Mouse (Mus musculus): ENCODE measurements around the gene Pex6. TPM values are rescaled to one million over a fixed set of nuclear protein-coding genes. Genes with fewer than 3 reads are reported as not detected.

Pex6 gene
- polyA plus RNA-seq (2012; rRNA removed): 117 and 140 TPM in 2 replicates

GRCm38 (mm10) chr17:46710959-46711597, at the start of gene Pex6:
Gene Pex6 (plus strand): TSS chr17:46711463.

DNA sequence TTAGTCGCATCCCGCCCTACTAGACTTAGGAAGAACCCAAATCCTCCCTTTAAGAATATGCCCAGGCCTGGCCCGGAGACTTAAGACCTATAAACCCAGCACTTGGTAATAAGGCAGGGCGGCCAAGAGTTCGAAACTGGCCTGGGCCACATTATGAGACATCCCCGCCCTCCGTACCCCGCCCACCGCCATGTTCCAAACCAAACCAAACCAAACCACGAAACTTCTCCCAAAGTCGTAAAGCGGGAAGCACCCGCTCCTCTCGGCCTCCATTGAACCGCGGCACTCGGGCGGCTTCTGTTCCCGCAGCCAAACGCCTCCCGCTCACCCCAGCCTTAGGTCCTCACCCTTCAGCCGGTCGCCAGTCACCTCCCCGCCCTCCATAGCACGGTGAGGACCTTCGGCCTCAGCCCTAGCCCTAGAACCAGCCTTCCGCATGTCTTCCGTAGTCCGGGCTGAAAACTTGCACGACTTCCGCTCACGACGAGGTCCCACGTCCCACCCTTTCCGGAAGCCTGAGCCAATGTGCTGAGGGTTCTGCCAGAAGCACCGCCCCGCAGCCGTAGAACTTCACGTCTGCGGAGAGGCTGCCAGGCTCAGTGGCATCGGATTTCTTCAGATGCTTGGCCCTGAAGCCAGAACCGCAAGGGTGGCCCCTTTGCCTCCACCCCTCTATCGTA, 37.3 kb upstream of the Pex6 start, which contains the start of gene Rrp36:
TSS of gene Rrp36 (minus strand) at position 503 of the 680 bp plus-strand sequence.

GRCm38 (mm10) chr17:46678416-46678815, 32.8 kb upstream of the Pex6 start, which contains the start of gene Mea1:
Gene Mea1 (plus strand): TSS chr17:46678793.

DNA sequence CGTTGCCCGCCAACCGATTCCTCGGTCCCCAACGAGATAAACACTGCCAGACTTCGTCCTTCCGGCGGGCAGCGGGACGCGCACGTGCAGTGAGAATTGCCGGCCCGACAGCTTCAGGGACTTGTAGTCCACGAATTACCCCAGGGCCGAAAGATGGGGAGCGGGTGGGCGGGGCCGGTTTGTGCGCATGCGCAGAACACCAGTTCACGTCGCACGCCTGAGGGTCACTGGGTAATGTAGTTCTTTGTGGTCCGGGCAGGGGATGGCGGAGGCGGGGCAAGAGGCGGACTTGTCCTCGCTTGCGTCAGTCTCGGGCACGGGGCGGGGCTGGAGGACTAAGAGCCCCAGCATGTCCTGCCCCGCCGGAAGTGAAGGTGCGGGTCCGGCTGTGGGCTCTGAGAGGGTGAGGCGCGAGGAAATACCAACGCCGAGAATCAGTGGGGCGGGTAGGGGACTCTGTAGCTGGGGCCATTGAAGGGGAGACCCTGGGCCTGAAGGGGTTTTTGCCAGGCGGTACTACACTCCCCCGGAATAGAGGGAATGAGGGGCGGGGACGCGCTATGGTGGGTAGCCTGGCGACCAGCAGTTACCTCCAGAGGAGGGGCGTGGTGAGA, 30.4 kb upstream of the Pex6 start, which contains the start of gene Klhdc3:
TSS of gene Klhdc3 (minus strand) at position 155 of the 614 bp plus-strand sequence.

GRCm38 (mm10) chr17:46704887-46705835, 6.1 kb upstream of the Pex6 start, which contains the start of gene Ppp2r5d:
Gene Ppp2r5d (minus strand): TSS chr17:46705111.

GRCm38 (mm10) chr17:46728904-46729318, 17.6 kb downstream of the Pex6 start, which contains the start of gene Gnmt:
Gene Gnmt (minus strand): TSS chr17:46729168.

DNA sequence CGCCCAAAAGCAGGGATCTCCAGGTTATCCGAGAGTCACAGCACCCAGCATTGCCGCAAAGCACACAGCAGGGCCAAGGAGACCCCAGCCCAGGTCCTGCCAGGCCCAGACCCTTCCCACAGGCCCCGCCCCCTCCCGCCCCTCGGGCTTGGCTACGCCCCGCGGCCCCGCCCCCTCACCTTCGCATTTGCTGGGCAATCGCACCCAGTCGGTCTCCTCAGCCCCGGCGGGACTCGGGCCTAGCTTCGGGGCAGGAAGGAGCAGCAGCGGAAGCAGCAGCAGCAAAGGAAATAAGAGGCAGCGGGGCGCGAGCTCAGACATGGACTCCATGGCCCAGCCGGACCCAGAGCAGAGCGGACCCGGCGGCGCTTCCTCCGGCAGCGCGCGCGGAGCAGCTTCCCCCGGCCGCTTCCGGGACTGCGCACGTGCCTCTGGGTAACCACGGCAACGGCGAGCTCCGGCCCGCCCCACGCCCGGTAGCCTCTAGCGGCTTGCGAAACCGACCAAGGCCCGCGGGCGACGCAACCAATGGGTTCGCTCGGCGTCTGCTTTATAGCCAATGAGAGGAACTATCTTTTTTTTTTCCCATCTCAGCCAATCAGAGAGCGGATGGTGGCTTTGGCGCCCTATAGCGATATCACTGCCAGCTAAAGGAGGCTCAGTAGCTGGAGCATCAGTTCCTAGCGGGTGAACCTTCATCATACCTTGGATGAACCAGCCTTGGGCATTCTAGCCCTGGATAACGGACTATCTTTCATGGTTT, 40.7 kb downstream of the Pex6 start, which contains the start of gene Cnpy3:
TSS of gene Cnpy3 (minus strand) at position 421 of the 763 bp plus-strand sequence.

GRCm38 (mm10) chr17:46763544-46763943, 52.3 kb downstream of the Pex6 start, which contains the start of gene Ptcra:
Gene Ptcra (minus strand): TSS chr17:46763712.

DNA sequence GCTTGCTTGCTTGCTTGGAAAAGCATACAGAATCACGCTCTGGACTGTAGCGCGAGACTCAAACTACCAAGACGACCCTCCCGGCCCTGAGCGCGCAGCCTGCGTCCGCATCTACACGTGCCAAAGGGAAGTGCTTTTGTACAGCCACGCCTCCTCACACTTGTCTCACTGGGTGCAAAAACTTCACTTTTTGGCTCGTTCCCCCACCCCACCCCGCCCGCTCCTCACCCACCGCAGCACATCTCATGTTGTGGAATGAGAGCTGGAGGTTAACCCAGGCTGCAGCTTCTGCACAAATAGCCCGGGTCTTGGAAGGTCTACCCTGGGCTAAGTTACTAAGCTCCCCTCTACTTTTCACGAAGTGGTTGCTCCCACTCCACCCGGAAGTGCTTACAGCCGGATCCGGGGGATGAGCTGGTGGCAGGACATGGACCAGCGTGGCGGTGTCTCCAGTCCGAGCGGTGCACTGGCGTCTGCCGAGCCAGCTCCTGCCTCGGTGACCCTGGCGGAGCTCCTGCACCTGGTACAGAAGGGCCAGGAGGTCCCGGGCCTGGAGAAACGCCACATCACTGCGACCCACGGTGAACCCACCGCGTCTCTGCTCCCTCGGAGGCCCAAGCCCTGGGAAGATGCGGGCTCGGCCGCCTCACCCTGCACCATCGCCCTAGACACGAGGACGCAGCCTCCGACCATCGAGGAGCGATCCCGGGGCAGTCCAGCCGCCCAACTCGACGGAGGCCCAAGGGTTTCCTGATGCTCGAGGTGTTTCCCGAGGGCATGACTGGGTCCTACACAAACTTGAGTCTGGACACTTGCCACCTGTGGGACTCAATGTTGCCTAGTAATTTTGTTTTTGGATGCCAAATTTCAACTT, 61.4 kb downstream of the Pex6 start, which contains the start of gene 2310039H08Rik:
TSS of gene 2310039H08Rik (plus strand) at position 232 of the 874 bp plus-strand sequence.

Other genes starting within 250 kb of the Pex6 start
- 0.33 and 0.38 TPM in 2 replicates for gene Ttbk1, start 223.8 kb upstream of the Pex6 start, polyA plus RNA-seq (2012; rRNA removed)
- gene Dnph1, start 214.8 kb upstream of the Pex6 start, polyA plus RNA-seq (2012; rRNA removed): 14.5 and 20.1 TPM in 2 replicates
- gene Cul9, start 165.1 kb upstream of the Pex6 start, polyA plus RNA-seq (2012; rRNA removed): 50.0 and 51.9 TPM in 2 replicates
- 385 and 401 TPM in 2 replicates for gene Srf, start 155.3 kb upstream of the Pex6 start, polyA plus RNA-seq (2012; rRNA removed)
- gene Ptk7, start 82.0 kb upstream of the Pex6 start, polyA plus RNA-seq (2012; rRNA removed): 76.6 and 82.6 TPM in 2 replicates
- 31.2 and 40.1 TPM in 2 replicates for gene Klc4, start 65.4 kb upstream of the Pex6 start, polyA plus RNA-seq (2012; rRNA removed)
- gene Mrpl2, start 65.2 kb upstream of the Pex6 start, polyA plus RNA-seq (2012; rRNA removed): 113 and 159 TPM in 2 replicates
- 110 and 114 TPM in 2 replicates for gene Cul7, start 61.1 kb upstream of the Pex6 start, polyA plus RNA-seq (2012; rRNA removed)
- 41.9 and 48.7 TPM in 2 replicates for gene Rrp36, start 37.1 kb upstream of the Pex6 start, polyA plus RNA-seq (2012; rRNA removed)
- gene Mea1, start 32.7 kb upstream of the Pex6 start, polyA plus RNA-seq (2012; rRNA removed): 53.1 and 64.5 TPM in 2 replicates
- 121 and 137 TPM in 2 replicates for gene Klhdc3, start 30.5 kb upstream of the Pex6 start, polyA plus RNA-seq (2012; rRNA removed)
- gene Ppp2r5d, start 6.4 kb upstream of the Pex6 start, polyA plus RNA-seq (2012; rRNA removed): 58.2 and 71.4 TPM in 2 replicates
- gene Gnmt, start 17.7 kb downstream of the Pex6 start, polyA plus RNA-seq (2012; rRNA removed): 3.6 and 8.5 TPM in 2 replicates
- 54.0 and 61.7 TPM in 2 replicates for gene Cnpy3, start 40.8 kb downstream of the Pex6 start, polyA plus RNA-seq (2012; rRNA removed)
- 0.10 and 0.12 TPM in 2 replicates for gene Ptcra, start 52.2 kb downstream of the Pex6 start, polyA plus RNA-seq (2012; rRNA removed)
- gene 2310039H08Rik, start 61.2 kb downstream of the Pex6 start, polyA plus RNA-seq (2012; rRNA removed): 166 and 205 TPM in 2 replicates
- 15.6 and 18.1 TPM in 2 replicates for gene Rpl7l1, start 71.2 kb downstream of the Pex6 start, polyA plus RNA-seq (2012; rRNA removed)
- 6.5 and 8.3 TPM in 2 replicates for gene Bicral, start 147.0 kb downstream of the Pex6 start, polyA plus RNA-seq (2012; rRNA removed)
- gene Tbcc, start 179.2 kb downstream of the Pex6 start, polyA plus RNA-seq (2012; rRNA removed): 40.5 and 41.2 TPM in 2 replicates
- gene Prph2, start 199.0 kb downstream of the Pex6 start, polyA plus RNA-seq (2012; rRNA removed): not detected in 2 replicates

Measured in ovary, adult 2 months (tissue).